Mouse (Mus musculus) kidney, adult 10 weeks (tissue): ENCODE results near the gene Irf5. TPM values are rescaled to one million over a fixed set of nuclear protein-coding genes. Genes with fewer than 3 reads are reported as not detected.

Experiments
- polyA plus RNA-seq: library from polyadenylated mRNA; stranded (reverse); fragments of 350-450 nt; fragmentation: Illumina TruSeq; extraction: RNeasy Lipid Tissue Mini Kit (QIAGEN cat#74804); gene quantifications from one replicate; pipeline ENCODE4 v1.2.3, GENCODE M21; 2014; ENCODE audit warnings: low read depth, low replicate concordance

Irf5 gene
- polyA plus RNA-seq: 2.2 TPM

DNA sequence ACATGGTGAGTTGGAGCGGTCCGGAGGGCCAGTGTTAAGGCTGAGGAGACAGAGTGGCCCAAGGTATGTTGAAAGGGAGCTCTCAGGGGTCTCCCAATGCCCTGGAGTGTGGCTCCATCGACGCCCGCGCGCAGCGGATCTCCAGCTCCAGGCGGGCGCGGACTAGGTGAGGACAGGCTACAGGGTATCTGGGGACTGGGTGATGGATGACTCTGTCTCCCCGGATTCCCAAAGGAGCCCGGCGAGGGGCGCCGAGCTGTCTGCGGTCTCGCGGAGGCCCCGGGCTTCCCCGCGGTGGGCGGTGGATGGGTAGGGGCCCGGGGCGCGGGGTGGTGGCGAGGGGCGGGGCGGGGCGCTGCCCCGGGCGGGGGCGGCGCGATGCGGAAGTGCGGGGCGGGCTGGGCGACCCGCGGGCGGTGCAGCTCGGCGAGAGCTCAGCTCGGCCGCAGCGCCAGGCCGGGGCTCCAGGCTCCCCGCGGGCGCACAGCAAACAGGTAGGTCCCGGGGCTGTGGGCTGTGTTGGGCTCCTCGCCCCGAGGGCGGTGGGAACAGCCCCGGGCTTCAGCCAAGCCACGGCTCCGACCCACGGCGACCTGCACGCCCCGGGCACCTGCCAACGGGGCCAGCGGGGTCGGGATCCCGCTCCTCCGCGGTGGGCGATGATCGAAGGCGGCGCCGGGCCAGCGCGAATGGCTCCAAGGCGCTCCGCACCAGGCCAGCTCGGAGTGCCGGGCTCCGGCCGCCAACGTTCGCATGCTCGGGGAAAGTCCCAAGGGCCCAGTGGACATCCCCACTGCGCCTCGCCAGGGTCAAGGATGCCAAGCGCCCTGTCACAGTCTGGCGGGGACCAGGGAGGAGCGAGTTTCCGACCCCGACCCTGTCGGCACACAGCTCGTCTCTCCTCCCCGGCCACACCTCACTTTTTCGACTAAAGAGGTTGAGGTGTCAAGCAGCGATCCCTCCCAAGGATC lies at the start of gene Irf5:
Irf5 (plus strand) TSS at position 345 of the 971 bp plus-strand sequence.

DNA sequence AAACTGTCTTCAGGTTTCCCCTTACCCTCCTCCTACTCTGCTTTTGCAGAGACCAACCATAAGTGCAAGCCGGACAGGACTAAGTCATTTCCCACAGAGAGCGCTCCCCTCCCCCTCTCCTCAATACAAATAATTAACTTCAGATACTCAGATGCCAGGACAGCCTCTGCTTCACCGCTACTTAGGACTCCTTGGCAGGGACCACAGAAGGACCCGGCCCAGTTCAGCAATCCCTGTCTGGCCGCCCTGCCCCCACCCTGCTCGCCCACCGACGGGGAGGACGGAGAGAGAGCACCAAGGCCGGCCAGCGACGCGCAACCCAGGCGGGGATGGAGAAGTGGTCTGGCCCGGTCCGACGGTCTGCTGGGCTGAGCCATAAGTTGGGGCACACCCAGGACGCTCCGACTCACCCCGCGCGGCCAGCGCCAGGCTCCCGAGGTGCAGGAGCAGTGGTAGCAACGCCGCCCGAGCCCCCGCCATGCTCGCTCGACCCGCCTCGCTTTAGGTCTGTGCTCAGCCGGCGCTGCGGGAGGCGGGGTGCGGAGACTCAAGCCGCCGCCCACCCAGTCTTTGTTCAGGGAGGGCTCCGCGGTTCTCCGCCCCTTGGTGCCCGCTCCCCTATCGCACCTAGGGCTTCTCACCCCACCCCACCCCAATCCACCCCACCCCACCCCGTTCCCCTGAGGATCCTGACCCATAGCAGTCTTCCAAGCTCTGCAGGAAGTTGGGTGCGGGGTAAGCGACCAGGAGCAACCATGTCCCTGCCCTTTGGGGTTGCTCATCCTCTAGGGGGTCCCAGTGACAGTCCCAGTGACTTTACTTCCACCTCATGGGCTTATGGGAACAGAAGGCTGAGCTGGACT lies 18.7 kb upstream of the Irf5 start, which contains the start of gene Kcp:
Kcp (minus strand) TSS at position 506 of the 863 bp plus-strand sequence.

Other genes starting within 250 kb of the Irf5 start
- not detected for gene Fam71f2, start 247.0 kb upstream of the Irf5 start, polyA plus RNA-seq
- gene Fam71f1, start 207.5 kb upstream of the Irf5 start, polyA plus RNA-seq: not detected
- gene Calu, start 178.6 kb upstream of the Irf5 start, polyA plus RNA-seq: 197 TPM
- not detected for gene Opn1sw, start 138.2 kb upstream of the Irf5 start, polyA plus RNA-seq
- gene Ccdc136, start 130.3 kb upstream of the Irf5 start, polyA plus RNA-seq: 0.24 TPM
- gene Flnc, start 93.4 kb upstream of the Irf5 start, polyA plus RNA-seq: not detected
- gene Atp6v1f, start 58.9 kb upstream of the Irf5 start, polyA plus RNA-seq: 73.7 TPM
- not detected for gene Atp6v1fnb, start 55.2 kb upstream of the Irf5 start, polyA plus RNA-seq
- gene Kcp, start 18.7 kb upstream of the Irf5 start, polyA plus RNA-seq: 0.44 TPM
- gene Tnpo3, start 83.3 kb downstream of the Irf5 start, polyA plus RNA-seq: 75.2 TPM
- gene Tspan33, start 167.6 kb downstream of the Irf5 start, polyA plus RNA-seq: 4.2 TPM
- gene Smo, start 208.9 kb downstream of the Irf5 start, polyA plus RNA-seq: 12.8 TPM
- gene Ahcyl2, start 241.4 kb downstream of the Irf5 start, polyA plus RNA-seq: 264 TPM